Mouse (Mus musculus) kidney, embryonic 16.5 days (tissue): ENCODE results near the gene Peli2. TPM values are rescaled to one million over a fixed set of nuclear protein-coding genes. Genes with fewer than 3 reads are reported as not detected.

Source experiments
- ATAC-seq: fragments of 200-750 bp; cut with Nextera tagmentation; 2 replicates; pipeline ENCODE4 v1.8.0; 2017; ENCODE audit warnings: moderate TSS enrichment; ENCODE audit not compliant: low FRiP score, low TSS enrichment
- H3K27ac ChIP-seq: fragments of 300-500 bp; sonication (generic); 2 replicates; pipeline ENCODE4 v1.5.1; 2014; ENCODE audit warnings: low read length
- H3K27me3 ChIP-seq: fragments of 300-500 bp; sonication (generic); 2 replicates; pipeline ENCODE4 v1.6.1; 2014; ENCODE audit warnings: low read length, control low read depth, mixed read lengths; ENCODE audit not compliant: insufficient read depth
- H3K36me3 ChIP-seq: fragments of 300-500 bp; sonication (generic); 2 replicates; pipeline ENCODE4 v1.6.1; 2014; ENCODE audit warnings: low read length, control low read depth, mixed read lengths; ENCODE audit not compliant: insufficient read depth
- H3K4me1 ChIP-seq: fragments of 300-500 bp; sonication (generic); 2 replicates; pipeline ENCODE4 v1.6.1; 2014; ENCODE audit warnings: low read length, control low read depth, mixed read lengths; ENCODE audit not compliant: insufficient read depth
- H3K4me2 ChIP-seq: fragments of 300-500 bp; sonication (generic); replicated peaks from 2 replicates; pipeline ENCODE4 v1.6.1; 2014; ENCODE audit warnings: low read depth, low read length
- H3K4me3 ChIP-seq: fragments of 300-500 bp; sonication (generic); 2 replicates; pipeline ENCODE4 v1.5.1; 2014; ENCODE audit warnings: mild to moderate bottlenecking, low read length
- H3K9ac ChIP-seq: fragments of 300-500 bp; sonication (generic); replicated peaks from 2 replicates; pipeline ENCODE4 v1.6.1; 2014; ENCODE audit warnings: low read length
- H3K9me3 ChIP-seq: fragments of 300-500 bp; sonication (generic); 2 replicates; pipeline ENCODE4 v1.6.1; 2016; ENCODE audit warnings: low read length, control low read depth
- WGBS: fragments of 180-500 bp; shearing (Covaris S2); extraction: QIAGEN DNeasy Blood & Tissue Kit; methylation state at CpG from one replicate; pipeline ENCODE4 v1.1.7; 2014; 5-methylcytosine and 5-hydroxymethylcytosine counted together
- polyA plus RNA-seq: library from polyadenylated mRNA; unstranded; fragments of >200 nt; fragmentation: Nextera tagmentation; extraction: Ambion mirVana; gene quantifications from 2 replicates; pipeline ENCODE4 v1.2.1, GENCODE M21; 2015

The Peli2 gene
- polyA plus RNA-seq, 1 experiment from 2014 or later, result 8.6 TPM

DNA sequence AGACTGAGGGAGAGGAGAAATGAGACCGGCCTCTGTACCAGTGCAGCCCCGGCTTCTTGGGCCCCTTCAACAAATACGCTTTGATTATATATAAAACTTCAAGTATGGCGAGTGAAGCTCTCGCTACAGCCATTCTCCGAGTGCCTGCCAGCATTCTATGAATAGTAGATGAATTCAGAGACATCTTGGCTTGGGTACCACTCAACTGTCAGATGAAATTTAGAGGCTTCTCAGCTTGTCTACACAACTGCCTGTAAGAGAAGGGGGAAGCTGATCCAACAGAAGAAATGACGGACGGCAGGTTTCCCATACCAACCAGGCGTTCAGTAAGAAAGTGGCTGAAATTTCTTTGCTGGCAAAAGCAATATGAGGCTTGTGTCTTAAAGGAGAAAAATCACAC is 126.3 kb downstream of the Peli2 start:
- 89% methylated on average over 9 of the region's 9 CpGs for WGBS
- ATAC-seq, result no peak
- Histone ChIP-seq H3K27me3 (no peaks in the 10 kb centered on the region), H3K27ac (no peak overlapping the region), H3K4me1 (peaks cover 2% of the 10 kb centered on the region; the same call in 1 of the 2 replicates), H3K4me2 (no peak overlapping the region), H3K9me3 (no peaks in the 10 kb centered on the region), H3K36me3 (0 out of 2 replicates have a peak, but pooled peaks cover 3% of the 10 kb centered on the region), H3K4me3 (no peak overlapping the region), H3K9ac (no peak overlapping the region)

- no peak overlapping the region for H3K9ac ChIP-seq
- no peak overlapping the region for H3K4me3 ChIP-seq
- ATAC-seq, result no peak
- 0 out of 2 replicates have a peak, but pooled peaks cover 3% of the 10 kb centered on the region for H3K36me3 ChIP-seq
- no peaks in the 10 kb centered on the region for H3K27me3 ChIP-seq
- WGBS, result 92% methylated on average over 2 of the region's 2 CpGs
- H3K9me3 ChIP-seq, result no peaks in the 10 kb centered on the region
- no peak overlapping the region for H3K27ac ChIP-seq
- no peak overlapping the region for H3K4me2 ChIP-seq
- H3K4me1 ChIP-seq, result peaks cover 2% of the 10 kb centered on the region; the same call in 1 of the 2 replicates
Observed at GRCm38 (mm10) chr14:48249459-48249858, 128.8 kb downstream of the Peli2 start.

DNA sequence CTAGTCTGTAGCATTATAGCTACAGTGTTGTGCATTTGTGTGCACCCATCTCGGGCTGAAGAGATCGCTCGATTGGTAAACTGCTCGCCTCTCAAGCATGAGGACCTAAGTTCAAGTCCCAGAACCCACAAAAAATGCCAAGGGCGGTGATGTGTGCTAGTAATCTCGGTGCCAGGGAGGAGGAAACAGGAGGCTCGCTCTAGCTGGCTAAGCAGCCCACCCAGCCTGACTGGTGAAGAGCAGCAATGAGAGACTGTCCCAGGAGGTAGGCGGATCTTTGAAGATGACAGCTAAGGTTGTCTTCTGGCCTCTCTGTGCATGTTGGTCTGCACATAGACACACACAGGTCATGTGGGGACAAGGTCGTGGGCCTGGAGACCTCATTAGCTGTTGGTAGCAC is 129.3 kb downstream of the Peli2 start:
- H3K9ac ChIP-seq, result no peak overlapping the region
- 0 out of 2 replicates have a peak, but pooled peaks cover 2% of the 10 kb centered on the region for H3K36me3 ChIP-seq
- ATAC-seq, result no peak
- no peaks in the 10 kb centered on the region for H3K27me3 ChIP-seq
- 80% methylated on average over 9 of the region's 9 CpGs for WGBS
- peaks cover 2% of the 10 kb centered on the region; the same call in 1 of the 2 replicates for H3K4me1 ChIP-seq
- no peak overlapping the region for H3K27ac ChIP-seq
- H3K4me3 ChIP-seq, result no peak overlapping the region
- H3K4me2 ChIP-seq, result no peak overlapping the region
- no peaks in the 10 kb centered on the region for H3K9me3 ChIP-seq

DNA sequence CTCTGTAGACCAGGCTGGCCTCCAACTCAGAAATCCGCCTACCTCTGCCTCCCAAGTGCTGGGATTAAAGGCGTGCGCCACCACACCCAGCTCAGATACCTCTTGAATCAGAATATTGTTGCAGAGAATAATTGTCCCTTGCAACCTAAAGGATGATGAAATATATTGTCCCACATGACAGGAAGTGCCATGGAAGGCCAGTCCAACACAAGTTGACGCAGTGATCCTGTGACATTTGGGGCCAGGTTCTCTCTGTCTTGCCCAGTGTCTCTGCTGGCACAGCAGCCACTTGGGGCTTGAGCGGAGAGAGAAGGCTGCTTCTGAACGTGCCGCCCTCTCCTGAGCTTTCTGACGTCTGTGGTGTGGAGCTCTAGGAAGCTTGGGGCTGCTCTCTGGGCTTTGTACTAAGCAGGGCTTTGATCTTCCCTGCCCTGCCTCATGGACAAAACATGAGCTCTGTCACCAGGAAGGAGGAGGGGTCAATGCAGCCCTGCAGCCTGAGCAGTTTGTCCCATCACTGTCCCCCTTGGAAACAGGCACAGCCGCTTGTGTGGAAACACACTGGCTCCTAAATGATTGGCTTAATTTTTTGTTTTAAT is 130.9 kb downstream of the Peli2 start:
- Histone ChIP-seq H3K4me3 (no peak overlapping the region), H3K36me3 (no peaks in the 10 kb centered on the region), H3K9ac (no peak overlapping the region), H3K4me2 (no peak overlapping the region), H3K4me1 (peaks cover 9% of the 10 kb centered on the region), H3K27ac (no peak overlapping the region), H3K9me3 (no peaks in the 10 kb centered on the region), H3K27me3 (no peaks in the 10 kb centered on the region)
- ATAC-seq, result peak; percentile 39; the same call in 1 of the 2 replicates
- WGBS, result 58% methylated on average over 9 of the region's 9 CpGs

DNA sequence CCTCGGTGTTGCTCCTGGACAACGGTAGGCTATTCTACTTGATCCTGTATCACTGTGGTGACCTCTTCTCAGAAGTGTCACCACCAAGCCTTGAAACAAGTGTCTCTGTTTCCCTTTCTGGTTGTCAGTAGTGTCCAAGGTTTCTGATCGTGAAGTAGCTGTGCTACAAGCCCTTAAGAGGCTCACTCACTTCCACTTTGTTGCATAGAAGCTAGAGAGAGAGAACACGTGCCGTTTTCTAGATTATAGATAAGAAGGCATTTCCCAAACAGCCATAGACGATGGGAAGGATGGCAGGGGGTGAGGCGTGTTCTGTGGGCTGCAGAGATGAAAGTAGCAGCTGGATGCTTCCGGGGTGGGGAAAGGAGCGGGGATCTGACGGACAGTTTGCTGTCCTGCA is 132.6 kb downstream of the Peli2 start:
- no peak overlapping the region for H3K4me2 ChIP-seq
- no peak overlapping the region for H3K4me3 ChIP-seq
- WGBS, result 73% methylated on average over 10 of the region's 10 CpGs
- no peak for ATAC-seq
- H3K9me3 ChIP-seq, result no peaks in the 10 kb centered on the region
- H3K27ac ChIP-seq, result no peak overlapping the region
- no peak overlapping the region for H3K9ac ChIP-seq
- peaks cover 9% of the 10 kb centered on the region for H3K4me1 ChIP-seq
- no peaks in the 10 kb centered on the region for H3K36me3 ChIP-seq
- H3K27me3 ChIP-seq, result no peaks in the 10 kb centered on the region

DNA sequence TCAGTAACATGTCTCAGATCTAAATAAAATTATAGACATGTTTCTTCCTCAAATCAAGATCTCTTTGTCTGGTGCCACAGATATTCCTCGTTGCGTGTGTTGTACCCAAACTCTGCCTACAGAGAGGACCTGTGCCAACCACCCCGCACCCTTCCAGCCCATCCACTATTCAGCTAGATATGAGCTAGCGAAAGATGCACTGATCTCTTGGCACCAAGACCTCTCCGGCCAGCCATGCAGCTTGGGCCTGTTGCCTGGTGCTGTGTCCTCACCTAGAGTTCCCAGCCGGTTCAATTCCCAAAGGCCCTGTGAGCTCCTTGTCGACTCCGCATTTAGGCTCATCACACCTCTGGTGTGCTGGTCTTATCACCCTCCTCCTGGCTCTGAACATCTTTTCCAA is 134.1 kb downstream of the Peli2 start:
- H3K4me1 ChIP-seq, result peaks cover 9% of the 10 kb centered on the region
- WGBS, result 92% methylated on average over 8 of the region's 8 CpGs
- no peaks in the 10 kb centered on the region for H3K9me3 ChIP-seq
- H3K27me3 ChIP-seq, result no peaks in the 10 kb centered on the region
- H3K9ac ChIP-seq, result no peak overlapping the region
- H3K36me3 ChIP-seq, result no peaks in the 10 kb centered on the region
- no peak overlapping the region for H3K27ac ChIP-seq
- no peak overlapping the region for H3K4me3 ChIP-seq
- ATAC-seq, result no peak
- no peak overlapping the region for H3K4me2 ChIP-seq

GRCm38 (mm10) chr14:48255290-48255689 is 134.7 kb downstream of the Peli2 start:
- no peak overlapping the region for H3K9ac ChIP-seq
- H3K27me3 ChIP-seq, result no peaks in the 10 kb centered on the region
- peaks cover 9% of the 10 kb centered on the region for H3K4me1 ChIP-seq
- no peak for ATAC-seq
- no peak overlapping the region for H3K4me3 ChIP-seq
- no peak overlapping the region for H3K27ac ChIP-seq
- 16% methylated on average over 5 of the region's 5 CpGs for WGBS
- H3K9me3 ChIP-seq, result no peaks in the 10 kb centered on the region
- no peaks in the 10 kb centered on the region for H3K36me3 ChIP-seq
- no peak overlapping the region for H3K4me2 ChIP-seq

- no peak for ATAC-seq
- no peak overlapping the region for H3K9ac ChIP-seq
- WGBS, result 62% methylated on average over 7 of the region's 7 CpGs
- peaks cover 7% of the 10 kb centered on the region for H3K4me1 ChIP-seq
- H3K27me3 ChIP-seq, result no peaks in the 10 kb centered on the region
- no peaks in the 10 kb centered on the region for H3K9me3 ChIP-seq
- H3K36me3 ChIP-seq, result no peaks in the 10 kb centered on the region
- no peak overlapping the region for H3K27ac ChIP-seq
- H3K4me3 ChIP-seq, result no peak overlapping the region
- no peak overlapping the region for H3K4me2 ChIP-seq
Observed at GRCm38 (mm10) chr14:48257759-48258158, 137.1 kb downstream of the Peli2 start.

GRCm38 (mm10) chr14:48258696-48259366 is 138.2 kb downstream of the Peli2 start:
- Histone ChIP-seq H3K9ac (no peak overlapping the region), H3K4me2 (no peak overlapping the region), H3K27ac (no peak overlapping the region), H3K4me3 (no peak overlapping the region), H3K9me3 (no peaks in the 10 kb centered on the region), H3K36me3 (no peaks in the 10 kb centered on the region), H3K27me3 (no peaks in the 10 kb centered on the region), H3K4me1 (peaks cover 7% of the 10 kb centered on the region)
- WGBS, result 68% methylated on average over 10 of the region's 10 CpGs
- ATAC-seq, result no peak

- no peak for ATAC-seq
Observed at GRCm38 (mm10) chr14:48263146-48263545, 142.5 kb downstream of the Peli2 start.

More at GRCm38 (mm10) chr14:48263146-48263545, 142.5 kb downstream of the Peli2 start:
- Histone ChIP-seq H3K9ac (no peak overlapping the region), H3K27ac (no peak overlapping the region), H3K36me3 (no peaks in the 10 kb centered on the region), H3K4me2 (no peak overlapping the region), H3K4me3 (no peak overlapping the region), H3K4me1 (no peaks in the 10 kb centered on the region), H3K9me3 (no peaks in the 10 kb centered on the region), H3K27me3 (no peaks in the 10 kb centered on the region)
- 93% methylated on average over 4 of the region's 4 CpGs for WGBS
